Mouse (Mus musculus) intestine, embryonic 16.5 days (tissue): ENCODE data around the gene Arhgef11. TPM values are rescaled to one million over a fixed set of nuclear protein-coding genes. Genes with fewer than 3 reads are reported as not detected.

ENCODE experiments used
- ATAC-seq: fragments of 200-750 bp; cut with Nextera tagmentation; 2 replicates; pipeline ENCODE4 v1.8.0; 2017; ENCODE audit warnings: moderate TSS enrichment, moderate library complexity
- H3K27ac ChIP-seq: fragments of 300-500 bp; sonication (generic); 2 replicates; pipeline ENCODE4 v1.5.1; 2014; ENCODE audit warnings: mild to moderate bottlenecking, low read length
- H3K27me3 ChIP-seq: fragments of 300-500 bp; sonication (generic); replicated peaks from 2 replicates; pipeline ENCODE4 v1.6.1; 2014; ENCODE audit warnings: low read length, control low read depth, mixed read lengths; ENCODE audit not compliant: control insufficient read depth, insufficient read depth
- H3K36me3 ChIP-seq: fragments of 300-500 bp; sonication (generic); 2 replicates; pipeline ENCODE4 v1.6.1; 2014; ENCODE audit warnings: low read length, control low read depth; ENCODE audit not compliant: control insufficient read depth, insufficient read depth
- H3K4me1 ChIP-seq: fragments of 300-500 bp; sonication (generic); 2 replicates; pipeline ENCODE4 v1.6.1; 2014; ENCODE audit warnings: low read length, control low read depth, mixed read lengths; ENCODE audit not compliant: control insufficient read depth, insufficient read depth
- H3K4me2 ChIP-seq: fragments of 300-500 bp; sonication (generic); 2 replicates; pipeline ENCODE4 v1.6.1; 2014; ENCODE audit warnings: low read depth, low read length, control low read depth
- H3K4me3 ChIP-seq: fragments of 300-500 bp; sonication (generic); 2 replicates; pipeline ENCODE4 v1.5.1; 2014; ENCODE audit warnings: mild to moderate bottlenecking, low read length
- H3K9ac ChIP-seq: fragments of 300-500 bp; sonication (generic); 2 replicates; pipeline ENCODE4 v1.6.1; 2014; ENCODE audit warnings: low read depth, low read length
- H3K9me3 ChIP-seq: fragments of 300-500 bp; sonication (generic); 2 replicates; pipeline ENCODE4 v1.6.1; 2016; ENCODE audit warnings: low read length, control low read depth; ENCODE audit not compliant: control insufficient read depth
- WGBS: fragments of 180-500 bp; shearing (Covaris S2); extraction: QIAGEN DNeasy Blood & Tissue Kit; methylation state at CpG from one replicate; pipeline ENCODE4 v1.1.7; 2014; 5-methylcytosine and 5-hydroxymethylcytosine counted together
- polyA plus RNA-seq: library from polyadenylated mRNA; unstranded; fragments of >200 nt; fragmentation: Nextera tagmentation; extraction: Ambion mirVana; gene quantifications from 2 replicates; pipeline ENCODE4 v1.2.1, GENCODE M21; 2015

Arhgef11 gene
- polyA plus RNA-seq, 1 experiment from 2014 or later: 11.6 TPM

DNA sequence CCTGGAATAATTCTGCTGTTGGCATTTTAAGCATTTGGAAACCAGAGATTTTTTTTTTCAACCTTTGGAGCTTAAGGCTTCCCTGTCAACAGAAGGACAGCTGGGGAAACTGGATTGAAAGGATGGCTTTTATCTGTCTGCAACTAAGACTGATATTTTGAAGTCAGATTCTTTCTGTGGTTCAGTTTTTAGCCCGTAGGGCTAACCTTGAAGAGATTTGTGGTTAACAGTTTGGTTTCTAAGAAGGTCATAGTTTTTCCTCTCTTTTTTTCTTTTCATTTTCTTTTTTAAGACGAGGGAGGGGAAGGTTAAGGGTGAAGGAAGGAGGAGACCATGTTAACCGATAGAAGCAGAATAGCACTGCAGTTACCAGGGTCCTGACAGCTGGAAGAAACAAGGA is 881 bp downstream of the Arhgef11 start:
- peak overlapping the region; percentile 96 for H3K9ac ChIP-seq
- WGBS: 1% methylated on average over 3 of the region's 3 CpGs
- H3K27me3 ChIP-seq: no peaks in the 10 kb centered on the region
- no peaks in the 10 kb centered on the region for H3K36me3 ChIP-seq
- H3K4me1 ChIP-seq: peaks cover 26% of the 10 kb centered on the region
- no peak overlapping the region for H3K27ac ChIP-seq
- H3K4me3 ChIP-seq: peak overlapping the region; percentile 89
- no peaks in the 10 kb centered on the region for H3K9me3 ChIP-seq
- H3K4me2 ChIP-seq: peak overlapping the region; percentile 98
- no peak for ATAC-seq

DNA sequence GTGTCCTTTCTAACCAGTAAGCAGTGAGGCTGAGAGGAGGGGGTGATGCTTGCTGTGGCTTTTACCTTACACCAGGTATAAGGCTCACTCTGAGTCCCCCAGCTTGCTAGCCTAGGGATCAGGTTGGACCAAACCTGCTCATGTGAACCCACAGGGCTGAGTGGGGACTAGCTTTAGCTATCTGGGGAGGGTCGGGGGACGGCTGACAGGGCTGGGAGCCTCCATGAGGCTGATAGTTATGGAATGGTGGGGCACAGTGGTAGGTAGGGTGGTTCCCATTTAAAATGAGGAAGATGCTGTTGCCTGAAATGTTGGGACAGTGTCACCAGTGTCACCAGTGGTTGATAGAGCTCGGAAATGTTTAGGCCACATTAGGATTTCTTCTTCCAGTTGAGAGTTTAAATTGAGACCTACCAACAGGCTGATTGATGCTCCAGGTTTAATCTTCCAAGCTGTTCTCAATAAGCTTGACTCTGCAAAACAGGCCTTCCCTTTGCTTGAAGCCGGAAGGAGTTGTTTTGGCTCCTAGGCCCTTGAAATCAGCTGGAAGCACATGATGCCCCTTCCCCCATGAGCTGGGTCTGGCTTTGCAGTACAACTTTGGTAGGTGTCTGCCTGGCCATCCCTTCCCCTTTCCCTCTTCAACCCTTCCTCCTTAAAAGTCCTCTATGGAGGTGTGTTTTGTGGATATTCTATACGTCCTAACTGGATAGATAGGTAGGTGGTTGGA is 1.8 kb downstream of the Arhgef11 start:
- Histone ChIP-seq H3K4me2 (peak overlapping the region; percentile 98), H3K9me3 (no peaks in the 10 kb centered on the region), H3K27ac (peak overlapping the region; percentile 23; the same call in 1 of the 2 replicates), H3K36me3 (no peaks in the 10 kb centered on the region), H3K4me3 (peak overlapping the region; percentile 89), H3K27me3 (no peaks in the 10 kb centered on the region), H3K9ac (peak overlapping the region; percentile 96), H3K4me1 (peaks cover 26% of the 10 kb centered on the region)
- 38% methylated on average over 5 of the region's 5 CpGs for WGBS
- no peak for ATAC-seq

DNA sequence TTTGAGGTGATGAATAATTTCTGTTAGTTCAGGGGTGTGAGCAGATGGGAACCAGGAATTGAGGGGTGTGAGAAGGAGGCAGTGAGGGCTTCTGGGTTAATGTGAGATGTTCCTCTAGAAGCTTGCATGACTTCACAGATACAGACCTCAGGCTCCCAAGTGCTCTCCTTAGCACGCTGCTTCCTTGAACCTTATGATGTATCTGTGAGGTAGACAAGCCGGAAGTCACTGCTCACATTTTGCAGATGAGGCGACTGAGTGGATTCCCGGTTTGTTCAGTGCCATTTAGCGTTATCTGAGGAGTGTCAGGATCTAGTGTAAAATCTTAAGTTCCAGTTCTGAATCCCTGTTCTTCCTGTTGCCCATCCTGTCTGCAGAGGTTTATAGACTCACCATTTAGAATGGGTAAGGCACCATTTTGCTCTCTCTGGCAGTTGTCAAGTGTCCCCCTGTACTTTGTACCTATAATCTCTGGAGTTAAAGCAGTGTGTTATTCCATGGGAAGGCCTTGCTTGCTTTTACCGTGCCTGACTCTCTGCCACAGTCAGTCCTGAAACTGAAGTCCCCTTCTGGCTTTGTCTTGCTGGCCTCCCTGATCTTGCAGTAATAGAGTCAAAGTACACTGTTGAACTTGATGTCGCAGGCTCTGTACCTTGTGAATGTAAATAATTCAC is 3.0 kb downstream of the Arhgef11 start:
- WGBS: 21% methylated on average over 7 of the region's 7 CpGs

DNA sequence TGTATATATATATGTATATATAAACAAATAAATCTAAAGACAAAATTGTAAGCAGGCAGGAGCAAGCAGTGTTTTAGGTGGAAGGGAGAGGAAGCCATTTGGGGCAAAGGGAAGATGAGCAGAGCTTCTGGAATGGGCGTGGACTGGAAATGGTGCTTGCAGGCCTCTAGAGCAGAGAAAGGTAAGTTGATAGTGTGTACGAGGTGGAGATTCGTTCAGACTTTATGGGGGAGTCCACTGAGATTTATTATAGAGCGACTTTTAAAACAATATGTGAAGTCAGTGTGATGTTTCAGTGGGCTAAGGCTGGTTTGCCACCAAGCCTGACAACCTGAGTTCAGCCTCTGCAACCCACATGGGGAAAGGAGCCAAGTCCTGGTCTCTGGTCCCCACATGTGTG is 7.5 kb downstream of the Arhgef11 start:
- 69% methylated on average over 4 of the region's 4 CpGs for WGBS
- Histone ChIP-seq H3K36me3 (no peaks in the 10 kb centered on the region), H3K4me2 (no peak overlapping the region), H3K4me3 (no peak overlapping the region), H3K9ac (no peak overlapping the region), H3K9me3 (no peaks in the 10 kb centered on the region), H3K27me3 (no peaks in the 10 kb centered on the region), H3K27ac (no peak overlapping the region), H3K4me1 (peaks cover 18% of the 10 kb centered on the region)
- no peak for ATAC-seq

More for the DNA sequence above, 3.0 kb downstream of the Arhgef11 start:
- H3K36me3 ChIP-seq: no peaks in the 10 kb centered on the region
- peak overlapping the region; percentile 98 for H3K4me2 ChIP-seq
- H3K27me3 ChIP-seq: no peaks in the 10 kb centered on the region
- H3K9me3 ChIP-seq: no peaks in the 10 kb centered on the region
- peak overlapping the region; percentile 70 for H3K27ac ChIP-seq
- peak overlapping the region; percentile 50 for H3K9ac ChIP-seq
- ATAC-seq: peak; percentile 60
- peaks cover 26% of the 10 kb centered on the region for H3K4me1 ChIP-seq
- H3K4me3 ChIP-seq: peak overlapping the region; percentile 89

DNA sequence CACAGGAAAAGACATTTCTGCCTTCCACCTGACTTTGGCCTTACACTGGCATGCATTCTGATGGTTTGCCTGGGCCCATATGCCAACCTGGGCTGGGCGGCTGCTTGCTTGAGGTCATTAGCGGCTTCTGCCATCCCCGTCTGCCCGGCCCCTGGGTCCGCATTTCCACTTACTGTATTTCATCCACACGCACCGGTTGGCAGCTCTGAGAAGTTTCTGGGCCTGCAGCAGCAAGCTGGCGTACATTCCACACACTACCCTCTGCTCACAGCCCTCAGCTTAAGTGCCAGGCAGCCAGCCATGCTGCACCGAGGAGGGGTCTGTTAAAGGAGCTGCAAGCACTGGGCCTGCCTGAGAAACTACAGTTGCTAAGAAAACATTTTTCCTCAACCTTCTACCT is 13.5 kb downstream of the Arhgef11 start:
- 87% methylated on average over 9 of the region's 9 CpGs for WGBS
- H3K4me3 ChIP-seq: no peak overlapping the region
- H3K9me3 ChIP-seq: no peaks in the 10 kb centered on the region
- no peak for ATAC-seq
- H3K9ac ChIP-seq: no peak overlapping the region
- H3K36me3 ChIP-seq: no peaks in the 10 kb centered on the region
- peaks cover 3% of the 10 kb centered on the region; the same call in 1 of the 2 replicates for H3K4me1 ChIP-seq
- H3K27ac ChIP-seq: no peak overlapping the region
- no peak overlapping the region for H3K4me2 ChIP-seq
- H3K27me3 ChIP-seq: no peaks in the 10 kb centered on the region

DNA sequence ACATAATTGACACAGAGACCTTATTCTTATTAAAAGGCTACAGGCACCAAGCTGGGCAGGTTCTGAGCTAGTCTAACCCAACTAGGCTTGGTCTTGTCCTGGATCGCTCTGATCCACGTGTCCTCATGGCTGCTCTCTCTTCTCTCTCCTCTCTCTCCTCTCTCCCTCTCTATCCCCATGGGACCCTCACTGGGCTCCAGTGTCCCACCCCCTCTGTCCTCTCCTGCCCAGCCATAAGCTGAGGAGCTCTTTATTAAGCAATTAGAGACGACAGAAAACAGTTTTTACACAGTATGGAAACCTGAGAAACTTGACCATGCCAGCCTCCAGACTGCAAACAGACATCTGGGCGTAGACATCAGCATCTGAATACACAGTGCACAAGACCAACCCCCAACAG is 14.0 kb downstream of the Arhgef11 start:
- Histone ChIP-seq H3K9me3 (no peaks in the 10 kb centered on the region), H3K36me3 (no peaks in the 10 kb centered on the region), H3K27ac (no peak overlapping the region), H3K4me2 (no peak overlapping the region), H3K9ac (no peak overlapping the region), H3K4me3 (no peak overlapping the region), H3K27me3 (no peaks in the 10 kb centered on the region), H3K4me1 (peaks cover 3% of the 10 kb centered on the region; the same call in 1 of the 2 replicates)
- ATAC-seq: no peak
- 82% methylated on average over 4 of the region's 4 CpGs for WGBS

DNA sequence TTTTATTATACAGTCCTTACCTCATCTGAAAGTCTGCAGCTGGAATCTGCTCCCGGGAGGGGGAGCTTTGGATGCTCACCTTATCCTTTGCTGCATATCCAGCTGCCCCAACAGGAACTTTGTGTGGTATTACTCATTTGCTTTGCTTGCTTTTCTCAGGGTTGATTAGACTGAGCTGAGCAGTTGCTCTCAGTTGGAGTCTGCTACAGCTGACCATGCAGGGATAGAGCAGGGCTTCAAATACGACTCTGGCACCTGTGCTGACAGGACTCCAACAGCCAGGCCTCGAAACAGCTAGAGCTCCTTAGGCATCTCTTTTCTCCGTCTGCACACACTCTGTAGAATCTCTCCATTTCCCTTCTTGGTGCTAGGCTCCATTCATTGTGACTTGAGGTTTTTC is 18.2 kb downstream of the Arhgef11 start:
- H3K36me3 ChIP-seq: no peaks in the 10 kb centered on the region
- no peak overlapping the region for H3K4me2 ChIP-seq
- H3K4me3 ChIP-seq: no peak overlapping the region
- H3K27me3 ChIP-seq: no peaks in the 10 kb centered on the region
- H3K9me3 ChIP-seq: no peaks in the 10 kb centered on the region
- peaks cover 3% of the 10 kb centered on the region; the same call in 1 of the 2 replicates for H3K4me1 ChIP-seq
- no peak overlapping the region for H3K27ac ChIP-seq
- ATAC-seq: no peak
- no peak overlapping the region for H3K9ac ChIP-seq
- WGBS: 67% methylated on average over 4 of the region's 4 CpGs

DNA sequence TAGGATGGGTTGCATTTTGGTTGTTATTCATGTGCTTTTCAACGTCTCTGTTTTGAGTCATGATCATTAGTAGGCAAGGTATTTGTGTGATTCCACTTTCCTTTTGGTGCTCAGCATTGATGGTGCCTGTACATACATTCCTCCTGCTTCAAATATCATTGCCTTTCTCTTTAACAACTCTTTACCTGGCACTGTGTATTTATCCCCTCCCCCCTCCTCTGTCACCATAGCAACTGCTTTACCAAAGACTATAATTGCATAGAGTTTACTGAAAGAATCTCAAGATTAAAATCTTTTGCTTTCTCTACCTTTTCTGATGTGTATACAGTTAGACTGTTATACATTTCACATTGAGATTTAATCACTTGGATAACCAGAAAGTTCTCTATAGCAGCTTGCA is 26.1 kb downstream of the Arhgef11 start:
- H3K9me3 ChIP-seq: no peaks in the 10 kb centered on the region
- H3K4me1 ChIP-seq: no peaks in the 10 kb centered on the region
- H3K4me3 ChIP-seq: no peak overlapping the region
- 60% methylated on average over 1 of the region's 1 CpGs for WGBS
- H3K9ac ChIP-seq: no peak overlapping the region
- no peak overlapping the region for H3K27ac ChIP-seq
- 0 out of 2 replicates have a peak, but pooled peaks cover 4% of the 10 kb centered on the region for H3K36me3 ChIP-seq
- no peak overlapping the region for H3K4me2 ChIP-seq
- ATAC-seq: no peak
- no peaks in the 10 kb centered on the region for H3K27me3 ChIP-seq

DNA sequence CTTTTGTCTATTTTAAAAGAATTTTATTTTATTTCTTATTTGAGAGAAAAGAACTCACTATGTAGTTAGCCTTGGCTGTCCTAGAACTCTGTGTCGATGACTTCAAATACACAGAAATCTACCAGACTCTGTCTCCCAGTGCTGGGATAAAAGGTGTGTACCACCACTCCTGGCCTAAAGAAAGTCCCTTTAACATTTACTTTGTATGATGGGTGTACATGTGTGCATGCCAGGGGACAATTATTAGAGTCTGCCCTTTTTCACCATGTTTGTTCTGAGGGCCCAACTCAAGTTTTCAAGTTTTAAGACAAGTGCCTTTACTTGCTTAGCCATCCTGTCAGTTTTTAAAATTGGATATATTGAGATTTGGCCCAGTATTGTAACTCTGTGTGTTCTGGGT is 28.8 kb downstream of the Arhgef11 start:
- Histone ChIP-seq H3K4me1 (no peaks in the 10 kb centered on the region), H3K27ac (no peak overlapping the region), H3K9me3 (no peaks in the 10 kb centered on the region), H3K36me3 (no peaks in the 10 kb centered on the region), H3K9ac (no peak overlapping the region), H3K4me2 (no peak overlapping the region), H3K27me3 (no peaks in the 10 kb centered on the region), H3K4me3 (no peak overlapping the region)
- 96% methylated on average over 1 of the region's 1 CpGs for WGBS
- ATAC-seq: no peak
